Mouse (Mus musculus) bone marrow macrophage, adult 2 months (primary cell): ENCODE measurements around the gene Phykpl.

Experiments used
- CTCF ChIP-seq: IDR thresholded peaks from 2 replicates; pipeline ENCODE4 v1.5.1; 2012; ENCODE audit warnings: low read depth, mild to moderate bottlenecking, low read length, moderate library complexity
- POLR2A ChIP-seq: IDR thresholded peaks from 2 replicates; pipeline ENCODE4 v1.6.1; 2012; ENCODE audit warnings: mild to moderate bottlenecking, low read depth, low read length, borderline replicate concordance

DNA sequence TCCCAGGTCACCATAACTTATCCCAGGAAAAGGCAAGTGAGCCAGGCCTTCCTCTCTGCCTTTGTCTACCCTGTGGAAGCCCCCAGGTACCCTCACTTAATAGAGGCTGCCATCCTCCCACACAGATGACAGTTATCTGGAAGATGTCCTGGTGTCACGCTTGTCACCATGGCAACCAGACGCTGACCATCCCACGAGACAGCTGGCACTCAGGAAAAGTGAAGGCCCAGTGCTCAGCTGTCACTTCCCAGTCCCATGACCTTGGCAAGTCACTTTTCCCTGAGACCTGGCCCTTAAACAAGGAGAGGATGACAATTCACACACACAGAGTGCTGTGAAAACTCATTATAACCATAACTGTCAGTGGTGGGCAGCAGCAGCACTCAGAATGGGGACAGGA, 32.5 kb upstream of the Phykpl start:
- TF ChIP-seq CTCF, result no peak
- TF ChIP-seq POLR2A, result no peak
